Mouse (Mus musculus) midbrain, embryonic 11.5 days (tissue): ENCODE data around the gene Rbm20. TPM values are rescaled to one million over a fixed set of nuclear protein-coding genes. Genes with fewer than 3 reads are reported as not detected.

Source experiments
- ATAC-seq: fragments of 200-750 bp; cut with Nextera tagmentation; 2 replicates; pipeline ENCODE4 v1.8.0; 2017; ENCODE audit warnings: moderate TSS enrichment, moderate library complexity; ENCODE audit not compliant: low FRiP score
- DNase-seq: peaks from one replicate; pipeline ENCODE4 v3.0.0; 2015; ENCODE audit warnings: low spot score; ENCODE audit errors: missing footprints
- H3K27ac ChIP-seq: fragments of 300-500 bp; sonication (generic); 2 replicates; pipeline ENCODE4 v1.5.1; 2014; ENCODE audit warnings: low read depth, low read length
- H3K27me3 ChIP-seq: fragments of 300-500 bp; sonication (generic); 2 replicates; pipeline ENCODE4 v1.6.1; 2014; ENCODE audit warnings: mild to moderate bottlenecking, low read length, moderate library complexity, mixed read lengths; ENCODE audit not compliant: control insufficient read depth, insufficient read depth
- H3K36me3 ChIP-seq: fragments of 300-500 bp; sonication (generic); 2 replicates; pipeline ENCODE4 v1.6.1; 2014; ENCODE audit warnings: mild to moderate bottlenecking, low read length, moderate library complexity, mixed read lengths; ENCODE audit not compliant: control insufficient read depth, insufficient read depth
- H3K4me1 ChIP-seq: fragments of 300-500 bp; sonication (generic); 2 replicates; pipeline ENCODE4 v1.6.1; 2014; ENCODE audit warnings: low read length; ENCODE audit not compliant: control insufficient read depth, insufficient read depth
- H3K4me2 ChIP-seq: fragments of 300-500 bp; sonication (generic); 2 replicates; pipeline ENCODE4 v1.6.1; 2014; ENCODE audit warnings: mild to moderate bottlenecking, moderate library complexity
- H3K4me3 ChIP-seq: fragments of 300-500 bp; sonication (generic); 2 replicates; pipeline ENCODE4 v1.5.1; 2014; ENCODE audit warnings: low read depth, low read length
- H3K9ac ChIP-seq: fragments of 300-500 bp; sonication (generic); 2 replicates; pipeline ENCODE4 v1.6.1; 2014; ENCODE audit warnings: low read length
- H3K9me3 ChIP-seq: fragments of 300-500 bp; sonication (generic); 2 replicates; pipeline ENCODE4 v1.6.1; 2016; ENCODE audit warnings: low read length; ENCODE audit not compliant: control insufficient read depth
- WGBS: fragments of 180-500 bp; shearing (Covaris S2); extraction: QIAGEN DNeasy Blood & Tissue Kit; methylation state at CpG from one replicate; pipeline ENCODE4 v1.1.7; 2014; 5-methylcytosine and 5-hydroxymethylcytosine counted together
- polyA plus RNA-seq: library from polyadenylated mRNA; unstranded; fragments of >200 nt; fragmentation: Nextera tagmentation; extraction: Ambion mirVana; gene quantifications from 2 replicates; pipeline ENCODE4 v1.2.1, GENCODE M21; 2014

The Rbm20 gene
- 0.73 and 1.0 TPM in 2 replicates for polyA plus RNA-seq

- DNase-seq (peak; percentile 95), ATAC-seq (peak; percentile 85)
- no peaks in the 10 kb centered on the region for H3K36me3 ChIP-seq
- peaks cover 47% of the 10 kb centered on the region for H3K27me3 ChIP-seq
- peak within 1 kb of the TSS; percentile 94 for H3K4me2 ChIP-seq
- WGBS: under 1% methylated on average over 75 of the region's 82 CpGs
- no peaks in the 10 kb centered on the region for H3K9me3 ChIP-seq
- no peak within 1 kb of the TSS for H3K27ac ChIP-seq
- H3K4me1 ChIP-seq: peaks cover 12% of the 10 kb centered on the region
- H3K4me3 ChIP-seq: peak within 1 kb of the TSS; percentile 63
- peak within 1 kb of the TSS; percentile 65 for H3K9ac ChIP-seq
Observed at GRCm38 (mm10) chr19:53676718-53677634, at the start of gene Rbm20. Gene Rbm20 (plus strand): TSS chr19:53677306.

- DNase-seq (no peak), ATAC-seq (no peak)
- Histone ChIP-seq H3K36me3 (peaks cover 41% of the 10 kb centered on the region), H3K27me3 (no peaks in the 10 kb centered on the region), H3K4me2 (no peak overlapping the region), H3K4me3 (no peak overlapping the region), H3K27ac (no peak overlapping the region), H3K9me3 (no peaks in the 10 kb centered on the region), H3K4me1 (no peaks in the 10 kb centered on the region), H3K9ac (no peak overlapping the region)
- WGBS: 93% methylated on average over 2 of the region's 2 CpGs
Observed at GRCm38 (mm10) chr19:53638041-53638440, 39.1 kb upstream of the Rbm20 start.

- peaks cover 38% of the 10 kb centered on the region for H3K36me3 ChIP-seq
- no peak overlapping the region for H3K4me2 ChIP-seq
- H3K4me1 ChIP-seq: no peaks in the 10 kb centered on the region
- no peak overlapping the region for H3K4me3 ChIP-seq
- H3K27ac ChIP-seq: no peak overlapping the region
- DNase-seq (no peak), ATAC-seq (no peak)
- WGBS: 91% methylated on average over 8 of the region's 8 CpGs
- H3K27me3 ChIP-seq: no peaks in the 10 kb centered on the region
- no peaks in the 10 kb centered on the region for H3K9me3 ChIP-seq
- no peak overlapping the region for H3K9ac ChIP-seq
Observed at GRCm38 (mm10) chr19:53638727-53639126, 38.4 kb upstream of the Rbm20 start.

- DNase-seq: no peak
- WGBS: 92% methylated on average over 9 of the region's 9 CpGs
Observed at GRCm38 (mm10) chr19:53644020-53644595, 33.0 kb upstream of the Rbm20 start.

GRCm38 (mm10) chr19:53647301-53647700, 29.8 kb upstream of the Rbm20 start:
- H3K9me3 ChIP-seq: no peaks in the 10 kb centered on the region
- no peak overlapping the region for H3K4me3 ChIP-seq
- H3K9ac ChIP-seq: no peak overlapping the region
- ATAC-seq (no peak), DNase-seq (no peak)
- no peak overlapping the region for H3K4me2 ChIP-seq
- peaks cover 16% of the 10 kb centered on the region for H3K36me3 ChIP-seq
- H3K27ac ChIP-seq: no peak overlapping the region
- H3K27me3 ChIP-seq: no peaks in the 10 kb centered on the region
- peaks cover 2% of the 10 kb centered on the region; the same call in 1 of the 2 replicates for H3K4me1 ChIP-seq
- 90% methylated on average over 9 of the region's 9 CpGs for WGBS

More at GRCm38 (mm10) chr19:53644020-53644595, 33.0 kb upstream of the Rbm20 start:
- H3K4me1 ChIP-seq: no peaks in the 10 kb centered on the region
- H3K4me3 ChIP-seq: no peak overlapping the region
- H3K4me2 ChIP-seq: no peak overlapping the region
- no peaks in the 10 kb centered on the region for H3K9me3 ChIP-seq
- no peaks in the 10 kb centered on the region for H3K27me3 ChIP-seq
- peaks cover 35% of the 10 kb centered on the region for H3K36me3 ChIP-seq
- H3K9ac ChIP-seq: no peak overlapping the region
- ATAC-seq: no peak
- H3K27ac ChIP-seq: no peak overlapping the region

GRCm38 (mm10) chr19:53648056-53648455, 29.1 kb upstream of the Rbm20 start:
- Histone ChIP-seq H3K36me3 (peaks cover 16% of the 10 kb centered on the region), H3K27me3 (no peaks in the 10 kb centered on the region), H3K27ac (no peak overlapping the region), H3K9ac (no peak overlapping the region), H3K9me3 (no peaks in the 10 kb centered on the region), H3K4me2 (no peak overlapping the region), H3K4me3 (no peak overlapping the region), H3K4me1 (peaks cover 4% of the 10 kb centered on the region; the same call in 1 of the 2 replicates)
- 64% methylated on average over 5 of the region's 5 CpGs for WGBS
- ATAC-seq: no peak
- DNase-seq: no peak

GRCm38 (mm10) chr19:53648802-53649236, 28.3 kb upstream of the Rbm20 start:
- Histone ChIP-seq H3K9me3 (no peaks in the 10 kb centered on the region), H3K36me3 (peaks cover 16% of the 10 kb centered on the region), H3K27ac (no peak overlapping the region), H3K4me2 (no peak overlapping the region), H3K4me1 (peaks cover 4% of the 10 kb centered on the region; the same call in 1 of the 2 replicates), H3K27me3 (no peaks in the 10 kb centered on the region), H3K9ac (no peak overlapping the region), H3K4me3 (no peak overlapping the region)
- ATAC-seq (peak; percentile 66), DNase-seq (peak; percentile 98)
- 39% methylated on average over 10 of the region's 10 CpGs for WGBS

- no peak for DNase-seq
- ATAC-seq: no peak
- H3K4me3 ChIP-seq: no peak overlapping the region
- H3K4me2 ChIP-seq: no peak overlapping the region
- WGBS: 79% methylated on average over 6 of the region's 6 CpGs
- no peak overlapping the region for H3K9ac ChIP-seq
- H3K4me1 ChIP-seq: peaks cover 5% of the 10 kb centered on the region; the same call in 1 of the 2 replicates
- H3K27ac ChIP-seq: no peak overlapping the region
- no peaks in the 10 kb centered on the region for H3K9me3 ChIP-seq
- H3K36me3 ChIP-seq: peaks cover 14% of the 10 kb centered on the region
- H3K27me3 ChIP-seq: no peaks in the 10 kb centered on the region
Observed at GRCm38 (mm10) chr19:53649361-53649760, 27.7 kb upstream of the Rbm20 start.

- DNase-seq: no peak
- no peak overlapping the region for H3K4me2 ChIP-seq
- no peak for ATAC-seq
- WGBS: 72% methylated on average over 5 of the region's 5 CpGs
- H3K36me3 ChIP-seq: peaks cover 14% of the 10 kb centered on the region
- peaks cover 5% of the 10 kb centered on the region; the same call in 1 of the 2 replicates for H3K4me1 ChIP-seq
- H3K4me3 ChIP-seq: no peak overlapping the region
- no peak overlapping the region for H3K27ac ChIP-seq
- no peak overlapping the region for H3K9ac ChIP-seq
- no peaks in the 10 kb centered on the region for H3K9me3 ChIP-seq
- H3K27me3 ChIP-seq: no peaks in the 10 kb centered on the region
Observed at GRCm38 (mm10) chr19:53649802-53650201, 27.3 kb upstream of the Rbm20 start.
